Mouse (Mus musculus): Measurements from ENCODE around the gene Rasa3. TPM values are rescaled to one million over a fixed set of nuclear protein-coding genes. Genes with fewer than 3 reads are reported as not detected.

Rasa3 gene
- polyA plus RNA-seq, 1 experiment from 2014 or later: 45.6 TPM

DNA sequence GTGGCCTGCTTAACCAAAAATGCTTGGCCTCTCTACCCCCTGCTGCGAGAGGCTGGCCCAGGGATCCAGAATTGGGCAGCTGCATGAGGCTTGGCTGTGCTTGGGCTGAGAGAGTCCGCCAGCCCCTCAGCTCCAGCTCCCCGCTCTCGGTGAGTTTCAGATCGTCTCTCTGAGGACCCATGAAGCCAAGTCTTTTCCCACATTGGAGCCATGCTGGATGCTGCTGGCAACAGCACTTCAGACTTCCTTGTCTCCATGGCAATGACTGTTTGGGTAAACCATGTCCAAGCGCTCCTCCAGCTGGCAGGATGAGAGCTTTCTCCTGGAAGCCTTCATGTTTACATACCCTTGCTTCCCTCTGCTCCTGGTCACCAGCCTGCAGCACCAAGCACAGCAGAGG is 138.6 kb downstream of the Rasa3 start:
- 40% methylated on average over 6 of the region's 6 CpGs for WGBS
- Histone ChIP-seq H3K9me3 (no peaks in the 10 kb centered on the region), H3K4me2 (no peak overlapping the region), H3K27ac (peak overlapping the region; percentile 54), H3K9ac (no peak overlapping the region), H3K36me3 (no peaks in the 10 kb centered on the region), H3K4me3 (no peak overlapping the region), H3K4me1 (peaks cover 13% of the 10 kb centered on the region), H3K27me3 (no peaks in the 10 kb centered on the region)
- ATAC-seq (ENCODE audit: borderline replicate concordance, extremely low read depth, low FRiP score, low TSS enrichment): peak; percentile 80; the same call in 1 of the 2 replicates

DNA sequence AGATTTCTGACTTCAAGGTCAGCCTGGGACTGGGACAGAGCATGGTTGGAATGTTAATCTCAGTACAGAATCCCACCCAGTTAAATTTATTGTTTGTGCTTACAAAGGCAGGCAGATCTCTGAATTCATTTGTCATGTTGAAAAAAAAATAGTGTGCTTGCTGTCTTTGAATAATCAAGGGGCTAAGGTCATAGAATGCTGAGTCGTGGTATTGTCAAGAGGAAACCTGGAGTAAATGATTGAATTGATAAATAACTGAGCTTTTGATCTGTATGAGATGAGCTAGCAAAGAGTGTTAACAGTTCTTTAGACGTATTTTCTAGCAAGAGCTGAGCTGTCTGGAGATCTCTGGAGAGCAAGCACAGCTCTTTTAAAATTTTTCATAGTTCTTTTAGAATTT is 140.3 kb downstream of the Rasa3 start:
- ATAC-seq (ENCODE audit: borderline replicate concordance, extremely low read depth, low FRiP score, low TSS enrichment): no peak
- H3K9ac ChIP-seq: no peak overlapping the region
- H3K27ac ChIP-seq: no peak overlapping the region
- no peaks in the 10 kb centered on the region for H3K36me3 ChIP-seq
- no peak overlapping the region for H3K4me3 ChIP-seq
- no peaks in the 10 kb centered on the region for H3K9me3 ChIP-seq
- WGBS: 46% methylated on average over 2 of the region's 2 CpGs
- peaks cover 20% of the 10 kb centered on the region for H3K4me1 ChIP-seq
- H3K4me2 ChIP-seq: no peak overlapping the region
- no peaks in the 10 kb centered on the region for H3K27me3 ChIP-seq

DNA sequence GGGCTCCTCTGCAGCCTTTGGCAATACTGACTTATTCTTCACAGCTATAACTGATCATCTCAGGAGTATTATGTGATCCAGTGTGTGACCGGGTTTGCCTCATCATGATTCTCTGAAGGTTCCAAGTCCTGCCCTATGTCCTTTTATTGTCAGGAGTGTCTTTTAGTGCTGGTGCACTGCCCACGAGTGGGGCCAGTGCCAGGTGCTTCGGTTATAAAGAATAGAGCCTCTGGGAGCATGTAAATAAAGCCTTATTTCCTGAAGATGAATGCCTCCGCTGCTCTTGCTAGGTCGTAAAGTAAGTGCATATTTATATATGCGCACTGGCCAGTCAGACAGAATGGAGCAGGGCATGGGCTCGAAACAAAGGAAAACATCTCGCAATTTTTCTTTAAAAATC is 144.3 kb downstream of the Rasa3 start:
- H3K9ac ChIP-seq: no peak overlapping the region
- no peaks in the 10 kb centered on the region for H3K36me3 ChIP-seq
- no peak overlapping the region for H3K27ac ChIP-seq
- ATAC-seq (ENCODE audit: borderline replicate concordance, extremely low read depth, low FRiP score, low TSS enrichment): no peak
- H3K9me3 ChIP-seq: no peaks in the 10 kb centered on the region
- no peak overlapping the region for H3K4me2 ChIP-seq
- WGBS: 67% methylated on average over 8 of the region's 8 CpGs
- no peaks in the 10 kb centered on the region for H3K27me3 ChIP-seq
- peaks cover 45% of the 10 kb centered on the region for H3K4me1 ChIP-seq
- no peak overlapping the region for H3K4me3 ChIP-seq

DNA sequence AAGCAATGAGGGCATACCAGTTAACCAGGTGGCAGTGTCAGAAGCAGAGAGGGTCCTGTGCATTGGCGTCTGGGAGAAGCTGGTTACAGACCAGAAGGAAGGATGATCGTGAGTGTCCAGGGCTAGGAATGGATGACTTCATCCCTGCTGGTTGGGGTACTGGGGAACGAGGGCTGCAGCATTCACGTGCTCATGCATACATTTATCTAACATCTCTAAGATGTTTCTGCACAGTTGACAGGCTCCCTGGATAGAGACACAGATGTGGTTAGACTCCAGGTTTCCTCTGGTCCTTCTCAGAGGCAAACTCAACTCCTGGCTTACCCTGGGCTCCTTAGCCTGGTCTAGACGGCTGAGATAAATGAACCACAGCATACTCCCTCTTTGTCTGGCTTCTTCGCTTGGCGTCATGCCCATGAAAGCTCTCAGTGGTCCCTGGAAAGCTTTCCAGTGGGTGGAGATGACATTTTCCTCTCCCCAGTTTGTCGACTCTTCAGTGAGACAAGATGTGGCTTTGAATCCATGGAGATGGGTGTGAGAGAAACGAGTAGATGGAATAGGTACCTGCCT is 145.7 kb downstream of the Rasa3 start:
- H3K9ac ChIP-seq: no peak overlapping the region
- H3K4me1 ChIP-seq: peaks cover 44% of the 10 kb centered on the region
- H3K9me3 ChIP-seq: no peaks in the 10 kb centered on the region
- H3K36me3 ChIP-seq: no peaks in the 10 kb centered on the region
- 31% methylated on average over 9 of the region's 9 CpGs for WGBS
- no peak overlapping the region for H3K4me3 ChIP-seq
- H3K27me3 ChIP-seq: no peaks in the 10 kb centered on the region
- peak overlapping the region; percentile 85 for H3K27ac ChIP-seq
- ATAC-seq (ENCODE audit: borderline replicate concordance, extremely low read depth, low FRiP score, low TSS enrichment): no peak
- H3K4me2 ChIP-seq: 0 out of 2 replicates have a peak overlapping the region, but pooled peaks have one; percentile 0

DNA sequence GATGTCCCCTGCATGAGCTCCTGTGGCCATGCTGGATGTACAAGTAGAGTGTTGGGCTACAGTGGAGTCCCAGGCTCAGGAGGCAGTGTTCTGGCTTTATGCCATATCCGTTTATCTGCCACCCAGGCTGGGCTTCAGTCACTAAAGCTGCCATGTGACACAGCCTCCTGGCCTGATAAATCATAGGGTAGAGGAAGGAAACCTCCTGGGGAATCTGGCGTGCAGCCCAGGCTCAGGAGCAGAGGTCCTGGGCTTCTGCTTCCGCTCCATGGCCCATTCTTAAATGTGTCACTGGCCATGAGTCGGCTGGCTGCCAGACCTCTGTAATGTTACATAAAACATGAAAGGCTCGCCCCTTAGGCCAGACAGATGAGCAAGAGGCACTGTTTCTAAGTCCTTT is 146.5 kb downstream of the Rasa3 start:
- no peak overlapping the region for H3K4me2 ChIP-seq
- WGBS: 22% methylated on average over 5 of the region's 5 CpGs
- peak; percentile 83 for ATAC-seq (ENCODE audit: borderline replicate concordance, extremely low read depth, low FRiP score, low TSS enrichment)

DNA sequence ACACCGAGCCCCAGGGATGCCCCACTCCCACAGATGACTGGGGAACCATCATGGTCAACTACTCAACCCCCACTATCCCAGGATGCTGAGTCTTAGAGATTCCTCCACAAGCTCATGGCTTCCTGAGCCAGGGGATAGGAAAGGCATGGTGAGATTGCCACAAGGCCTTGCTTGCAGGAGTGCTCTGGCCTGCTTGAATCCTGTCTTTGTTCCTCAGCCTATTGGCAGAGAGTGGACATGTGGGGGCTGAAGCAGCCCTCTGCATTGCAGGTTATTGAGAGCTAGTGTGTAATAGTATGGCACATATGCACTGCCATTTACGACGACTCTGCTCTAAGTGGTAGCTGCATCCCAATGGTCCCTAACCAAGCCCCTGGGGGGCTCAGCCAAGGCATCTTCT is 147.0 kb downstream of the Rasa3 start:
- Histone ChIP-seq H3K4me1 (peaks cover 44% of the 10 kb centered on the region), H3K9ac (no peak overlapping the region), H3K27me3 (no peaks in the 10 kb centered on the region), H3K36me3 (no peaks in the 10 kb centered on the region), H3K4me2 (no peak overlapping the region), H3K27ac (peak overlapping the region; percentile 85), H3K9me3 (no peaks in the 10 kb centered on the region), H3K4me3 (no peak overlapping the region)
- WGBS: 61% methylated on average over 3 of the region's 3 CpGs
- peak; percentile 11 for ATAC-seq (ENCODE audit: borderline replicate concordance, extremely low read depth, low FRiP score, low TSS enrichment)

More for the DNA sequence above, 146.5 kb downstream of the Rasa3 start:
- Histone ChIP-seq H3K4me1 (peaks cover 44% of the 10 kb centered on the region), H3K9me3 (no peaks in the 10 kb centered on the region), H3K27me3 (no peaks in the 10 kb centered on the region), H3K27ac (peak overlapping the region; percentile 85), H3K36me3 (no peaks in the 10 kb centered on the region), H3K4me3 (no peak overlapping the region), H3K9ac (no peak overlapping the region)

DNA sequence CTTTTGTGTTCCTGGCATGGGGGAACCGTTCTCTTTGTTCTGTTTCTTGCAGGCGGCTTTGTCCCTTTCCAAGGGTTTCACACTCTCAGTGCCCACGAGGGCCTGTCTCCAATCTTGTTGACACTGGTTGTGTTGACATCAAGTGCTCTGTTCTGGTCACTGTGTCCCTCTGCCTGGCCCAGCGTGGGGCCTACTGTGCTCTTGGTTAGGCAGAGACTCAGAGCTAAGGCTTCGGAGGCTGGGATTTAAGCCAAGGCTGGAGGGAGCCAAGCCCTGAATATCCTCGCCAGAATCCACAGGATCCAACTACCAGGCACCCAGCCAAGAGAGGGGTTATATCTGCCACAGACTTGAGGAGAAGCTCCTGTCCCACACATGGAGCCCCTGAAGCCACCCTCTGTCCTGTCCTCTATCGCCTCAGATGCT is 147.5 kb downstream of the Rasa3 start:
- no peak overlapping the region for H3K4me3 ChIP-seq
- H3K36me3 ChIP-seq: no peaks in the 10 kb centered on the region
- H3K4me1 ChIP-seq: peaks cover 44% of the 10 kb centered on the region
- 19% methylated on average over 7 of the region's 7 CpGs for WGBS
- H3K27ac ChIP-seq: peak overlapping the region; percentile 85
- ATAC-seq (ENCODE audit: borderline replicate concordance, extremely low read depth, low FRiP score, low TSS enrichment): peak; percentile 88
- no peak overlapping the region for H3K4me2 ChIP-seq
- no peaks in the 10 kb centered on the region for H3K9me3 ChIP-seq
- H3K9ac ChIP-seq: no peak overlapping the region
- H3K27me3 ChIP-seq: no peaks in the 10 kb centered on the region

DNA sequence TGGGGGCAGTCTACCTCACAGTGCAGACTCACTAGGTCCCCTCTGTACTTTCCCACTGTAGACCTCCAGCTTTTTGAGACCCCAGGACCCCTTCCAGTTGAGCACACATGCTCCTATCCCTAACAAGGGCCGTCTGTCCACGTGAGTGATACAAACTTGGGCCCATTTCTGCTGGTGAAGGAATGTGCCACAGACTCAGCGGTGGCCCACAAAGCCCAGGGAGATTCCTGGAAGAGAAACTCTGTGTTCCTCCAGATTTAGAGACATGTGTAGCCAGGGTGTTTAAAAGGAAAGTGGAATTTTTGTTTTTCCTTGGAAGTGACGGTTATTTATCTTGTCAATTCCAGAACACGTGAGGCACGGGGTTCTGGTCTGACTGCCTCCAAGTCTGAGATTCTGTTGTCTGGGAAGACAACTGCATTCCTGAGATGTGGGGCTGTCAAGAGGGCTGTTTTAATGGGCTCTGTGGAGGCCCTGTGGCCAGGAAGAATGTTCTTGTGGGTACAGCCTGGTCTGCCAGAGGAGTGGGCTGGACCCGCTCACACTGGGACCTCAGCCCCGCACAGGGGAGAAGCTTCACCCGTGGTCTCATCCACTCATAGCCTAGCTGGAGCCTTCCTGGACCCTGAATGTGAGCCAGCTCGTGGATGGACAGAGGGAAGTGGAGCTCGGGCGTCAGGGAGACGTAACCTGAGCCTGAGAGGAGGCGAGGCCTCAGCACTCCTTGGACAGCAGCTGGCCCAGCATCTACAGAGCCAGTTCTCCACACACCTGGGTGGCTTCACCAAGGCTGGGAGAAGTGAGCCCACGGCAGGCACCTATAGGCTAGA is 148.2 kb downstream of the Rasa3 start:
- no peak overlapping the region for H3K9ac ChIP-seq
- no peak overlapping the region for H3K4me3 ChIP-seq
- peaks cover 47% of the 10 kb centered on the region for H3K4me1 ChIP-seq
- H3K4me2 ChIP-seq: no peak overlapping the region
- 39% methylated on average over 15 of the region's 15 CpGs for WGBS
- no peaks in the 10 kb centered on the region for H3K36me3 ChIP-seq
- H3K27ac ChIP-seq: peak overlapping the region; percentile 85
- ATAC-seq (ENCODE audit: borderline replicate concordance, extremely low read depth, low FRiP score, low TSS enrichment): peak; percentile 16
- no peaks in the 10 kb centered on the region for H3K27me3 ChIP-seq
- no peaks in the 10 kb centered on the region for H3K9me3 ChIP-seq

DNA sequence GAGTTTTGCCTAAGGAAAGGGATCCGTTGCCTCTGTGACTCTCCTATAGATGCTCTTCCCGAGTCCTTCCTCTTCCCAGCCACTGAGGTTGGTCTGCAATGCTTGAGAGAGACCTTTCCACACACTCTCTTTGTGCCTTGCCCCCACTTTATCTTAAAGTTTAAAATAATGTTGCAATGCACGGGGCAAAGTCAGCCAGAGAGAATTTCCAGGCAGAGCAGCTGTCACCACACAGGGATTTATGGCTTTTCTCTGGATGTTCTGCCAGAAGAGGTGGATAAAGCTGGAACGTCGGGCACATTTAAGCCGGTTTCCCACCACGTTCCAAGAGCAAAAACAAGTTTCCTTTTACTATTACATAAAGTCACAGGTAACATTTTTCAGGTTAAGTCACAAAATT is 156.0 kb downstream of the Rasa3 start:
- no peak overlapping the region for H3K4me2 ChIP-seq

DNA sequence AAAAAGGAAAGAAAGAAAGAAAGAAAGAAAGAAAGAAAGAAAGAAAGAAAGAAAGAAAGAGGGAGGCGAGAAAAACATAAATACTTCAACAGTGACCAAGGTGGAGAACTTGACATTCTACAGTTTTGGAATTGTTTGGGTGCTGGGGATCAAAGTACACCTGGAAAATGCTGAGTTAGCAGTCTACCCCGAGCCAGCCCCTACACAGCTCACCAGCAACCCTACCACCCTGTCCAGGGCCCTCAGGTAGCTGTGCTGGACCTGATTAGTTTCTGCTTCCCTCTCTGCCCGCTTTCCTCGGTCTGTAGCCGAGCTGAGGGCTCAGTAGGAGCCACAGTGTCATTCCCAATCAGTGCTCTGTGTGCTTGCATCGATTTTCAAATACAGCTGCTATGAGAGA is 157.1 kb downstream of the Rasa3 start:
- 54% methylated on average over 6 of the region's 6 CpGs for WGBS

More for the DNA sequence above, 156.0 kb downstream of the Rasa3 start:
- no peaks in the 10 kb centered on the region for H3K36me3 ChIP-seq
- no peak overlapping the region for H3K4me3 ChIP-seq
- 43% methylated on average over 7 of the region's 7 CpGs for WGBS
- H3K4me1 ChIP-seq: peaks cover 22% of the 10 kb centered on the region
- no peak overlapping the region for H3K9ac ChIP-seq
- no peaks in the 10 kb centered on the region for H3K9me3 ChIP-seq
- no peak overlapping the region for H3K27ac ChIP-seq
- no peak for ATAC-seq (ENCODE audit: borderline replicate concordance, extremely low read depth, low FRiP score, low TSS enrichment)
- H3K27me3 ChIP-seq: no peaks in the 10 kb centered on the region

DNA sequence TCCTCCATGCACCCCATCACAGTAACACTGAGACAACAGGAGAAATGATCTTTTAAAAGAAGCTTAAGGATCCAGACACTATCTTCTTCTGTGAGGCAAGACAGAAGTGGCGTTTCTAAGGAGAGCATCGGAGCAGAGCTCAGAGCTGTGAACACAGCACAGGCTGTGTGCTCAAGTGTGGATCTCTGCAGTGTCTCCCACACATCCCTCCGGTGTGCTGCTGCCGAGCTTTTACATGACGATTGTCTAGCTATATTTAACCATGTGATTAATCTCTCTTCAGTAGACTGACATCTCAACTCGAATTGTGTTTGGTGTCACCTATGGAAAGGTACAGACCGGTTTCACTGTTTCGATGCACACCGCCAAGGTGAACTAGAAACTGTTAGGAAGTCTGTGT is 157.9 kb downstream of the Rasa3 start:
- no peak overlapping the region for H3K9ac ChIP-seq
- no peak for ATAC-seq (ENCODE audit: borderline replicate concordance, extremely low read depth, low FRiP score, low TSS enrichment)
- H3K27me3 ChIP-seq: no peaks in the 10 kb centered on the region
- no peak overlapping the region for H3K4me2 ChIP-seq
- H3K36me3 ChIP-seq: no peaks in the 10 kb centered on the region
- WGBS: 57% methylated on average over 9 of the region's 9 CpGs
- H3K27ac ChIP-seq: no peak overlapping the region
- no peak overlapping the region for H3K4me3 ChIP-seq
- peaks cover 35% of the 10 kb centered on the region for H3K4me1 ChIP-seq
- H3K9me3 ChIP-seq: no peaks in the 10 kb centered on the region

More for the DNA sequence above, 157.1 kb downstream of the Rasa3 start:
- no peak for ATAC-seq (ENCODE audit: borderline replicate concordance, extremely low read depth, low FRiP score, low TSS enrichment)
- H3K4me3 ChIP-seq: no peak overlapping the region
- no peaks in the 10 kb centered on the region for H3K36me3 ChIP-seq
- no peak overlapping the region for H3K4me2 ChIP-seq
- H3K9me3 ChIP-seq: no peaks in the 10 kb centered on the region
- no peaks in the 10 kb centered on the region for H3K27me3 ChIP-seq
- H3K27ac ChIP-seq: no peak overlapping the region
- no peak overlapping the region for H3K9ac ChIP-seq
- peaks cover 33% of the 10 kb centered on the region for H3K4me1 ChIP-seq

DNA sequence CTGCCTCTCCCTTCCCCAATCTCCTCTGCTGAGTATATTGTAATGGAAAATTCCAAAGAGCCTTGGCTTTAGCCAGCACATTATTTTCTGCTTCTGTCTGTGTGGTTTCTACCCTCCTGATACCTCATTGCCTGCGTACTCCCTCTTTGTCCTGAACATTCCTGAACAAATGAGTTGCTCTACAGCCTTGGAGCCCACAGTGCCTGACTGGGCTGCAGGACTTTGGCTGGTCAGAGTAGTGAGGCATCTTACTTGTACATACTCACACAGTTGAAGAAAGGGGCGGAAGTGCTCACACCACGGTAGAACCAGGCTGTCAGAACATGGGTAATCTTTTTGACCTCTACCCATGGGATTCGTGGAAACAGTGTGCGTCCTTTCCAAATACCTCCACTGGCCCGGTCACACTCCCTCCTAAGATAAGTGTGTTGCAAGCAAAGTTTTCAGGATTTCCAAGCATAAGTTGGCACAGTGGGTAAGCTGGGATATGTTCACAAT is 160.1 kb downstream of the Rasa3 start:
- Histone ChIP-seq H3K4me2 (no peak overlapping the region), H3K9me3 (no peaks in the 10 kb centered on the region), H3K9ac (no peak overlapping the region), H3K4me3 (no peak overlapping the region), H3K27me3 (no peaks in the 10 kb centered on the region), H3K4me1 (peaks cover 35% of the 10 kb centered on the region), H3K36me3 (no peaks in the 10 kb centered on the region), H3K27ac (0 out of 2 replicates have a peak overlapping the region, but pooled peaks have one; percentile 65)
- no peak for ATAC-seq (ENCODE audit: borderline replicate concordance, extremely low read depth, low FRiP score, low TSS enrichment)
- WGBS: 81% methylated on average over 6 of the region's 6 CpGs

Data from lung, embryonic 15.5 days (tissue).